ENCODE assay signal across 8 mouse cellular contexts in genomic region chr12:8771844-8772380, GRCm38 (mm10). TPM values are rescaled to one million over a fixed set of nuclear protein-coding genes. Genes with fewer than 3 reads are reported as not detected.
A peak's percentile ranks its signal among the peaks of the same experiment; 100 is the strongest.
DNase-seq lines count a peak whose midpoint lies in the region; ATAC-seq lines count a peak whose summit lies in the region.

No protein-coding gene starts in this region.

- peak overlapping the region; percentile 87 for H3K27ac ChIP-seq in heart, embryonic 10.5 days
- peak overlapping the region; percentile 66 for H3K27ac ChIP-seq in neural tube, embryonic 14.5 days (ENCODE audit: low read depth, low read length)

- no peaks in the 10 kb centered on the region; the same call in 1 of the 2 replicates for H3K27me3 ChIP-seq in heart, embryonic 10.5 days (ENCODE audit: insufficient read depth, poor library complexity, severe bottlenecking)
- H3K27me3 ChIP-seq in neural tube, embryonic 14.5 days (ENCODE audit: control insufficient read depth, insufficient read depth, low read length): no peaks in the 10 kb centered on the region

- no peaks in the 10 kb centered on the region for H3K9me3 ChIP-seq in heart, embryonic 10.5 days
- no peaks in the 10 kb centered on the region for H3K9me3 ChIP-seq in neural tube, embryonic 14.5 days (ENCODE audit: control insufficient read depth, low read length)

- H3K9ac ChIP-seq in neural tube, embryonic 14.5 days (replicated peaks; ENCODE audit: low read depth, low read length): peak overlapping the region; percentile 66

- H3K4me1 ChIP-seq in heart, embryonic 10.5 days: peaks cover 27% of the 10 kb centered on the region
- peaks cover 10% of the 10 kb centered on the region; the same call in 1 of the 2 replicates for H3K4me1 ChIP-seq in neural tube, embryonic 14.5 days (ENCODE audit: control insufficient read depth, insufficient read depth, low read length)

- ATAC-seq in neural tube, embryonic 14.5 days (ENCODE audit: low read depth): peak; percentile 30

- H3K4me3 ChIP-seq in heart, embryonic 10.5 days: peak overlapping the region; percentile 72
- H3K4me3 ChIP-seq in neural tube, embryonic 14.5 days (ENCODE audit: low read depth, low read length): peak overlapping the region; percentile 70

- peak; percentile 48 for DNase-seq in adrenal gland, postnatal 14 days
- DNase-seq in adrenal gland, adult 18-20 months (ENCODE audit: low spot score in 2 of 2): no peak
- DNase-seq in spleen, postnatal 10 days (ENCODE audit: low spot score in 2 of 2): peak; percentile 33 to 40
- no peak for DNase-seq in spleen, postnatal 4 days (ENCODE audit: low spot score in 2 of 2)
- no peak for DNase-seq in heart, embryonic 10.5 days (ENCODE audit: low spot score)
- DNase-seq in liver: peak; percentile 23
- DNase-seq in layer of hippocampus, adult 11-12 months (ENCODE audit: low spot score): no peak

- peak overlapping the region; percentile 99 for H3K4me2 ChIP-seq in neural tube, embryonic 14.5 days (ENCODE audit: low read depth, low read length)

- WGBS in heart, embryonic 10.5 days: under 1% methylated on average over 37 of the region's 37 CpGs
- WGBS in neural tube, embryonic 14.5 days: under 1% methylated on average over 36 of the region's 37 CpGs

- H3K36me3 ChIP-seq in heart, embryonic 10.5 days: no peaks in the 10 kb centered on the region
- H3K36me3 ChIP-seq in neural tube, embryonic 14.5 days (ENCODE audit: control insufficient read depth, insufficient read depth, low read length): no peaks in the 10 kb centered on the region

RNA-seq across cellular contexts. Expression of gene Sdc1, which starts 0.8 kb away (rescaled TPM):
- total RNA-seq in adrenal gland, postnatal 14 days (2021): 14.9 and 29.0 TPM in 2 replicates
- total RNA-seq in adrenal gland, adult 18-20 months (2021): 10 to 100 TPM in 1 of 2 experiments, 1 to 10 TPM in 1; 7.6 to 15.9 TPM
- 44.5 and 75.8 TPM in 2 replicates for polyA plus RNA-seq in heart, embryonic 10.5 days (2016; fragmentation: Nextera tagmentation; extraction: Ambion mirVana)
- 6.5 and 11.1 TPM in 2 replicates for polyA plus RNA-seq in neural tube, embryonic 14.5 days (2014; fragmentation: Nextera tagmentation; extraction: Ambion mirVana)

Comparison
In these comparisons a context has a peak if more than half of its experiments do, and no peak if none do; other contexts are left out.
1. DNase-seq: peak in adrenal gland, postnatal 14 days (single experiment), spleen, postnatal 10 days (2 of 2) and liver (single experiment); none in adrenal gland, adult 18-20 months (0 of 2), spleen, postnatal 4 days (0 of 2), heart, embryonic 10.5 days (single experiment) and layer of hippocampus, adult 11-12 months (single experiment).